Mouse (Mus musculus) ES-E14 (cell line): Measurements from ENCODE around the gene Capn5.

Experiments used
- CHD2 ChIP-seq: IDR thresholded peaks from 2 replicates; pipeline ENCODE4 v1.6.1; 2014; ENCODE audit warnings: mild to moderate bottlenecking, low read depth, low read length, inconsistent platforms
- HCFC1 ChIP-seq: IDR thresholded peaks from 2 replicates; pipeline ENCODE4 v1.6.1; 2012; ENCODE audit warnings: low read length, inconsistent platforms, borderline replicate concordance; ENCODE audit not compliant: insufficient read depth
- ZC3H11A ChIP-seq: IDR thresholded peaks from 2 replicates; pipeline ENCODE4 v1.6.1; 2012; ENCODE audit warnings: low read depth, mild to moderate bottlenecking, inconsistent platforms, low read length, borderline replicate concordance

- TF ChIP-seq ZC3H11A (no peak), CHD2 (no peak), HCFC1 (no peak)
Observed at GRCm38 (mm10) chr7:98193515-98194025, 15.5 kb upstream of the Capn5 start.
